Mouse (Mus musculus): Measurements from ENCODE around the gene Tmem165. TPM values are rescaled to one million over a fixed set of nuclear protein-coding genes. Genes with fewer than 3 reads are reported as not detected.

Gene Tmem165
- polyA plus RNA-seq, 1 experiment from 2014 or later = 110 TPM

Other genes with a start within 250 kb of the Tmem165 start
- gene Kdr, start 205.4 kb upstream of the Tmem165 start, polyA plus RNA-seq (2015; fragmentation: Nextera tagmentation; extraction: Ambion mirVana) = 55.3 and 60.7 TPM in 2 replicates
- gene Srd5a3, start 43.6 kb upstream of the Tmem165 start, polyA plus RNA-seq (2015; fragmentation: Nextera tagmentation; extraction: Ambion mirVana) = 45.4 and 49.6 TPM in 2 replicates
- 11.7 and 13.5 TPM in 2 replicates for gene Clock, start 120.9 kb downstream of the Tmem165 start, polyA plus RNA-seq (2015; fragmentation: Nextera tagmentation; extraction: Ambion mirVana)
- gene Pdcl2, start 147.3 kb downstream of the Tmem165 start, polyA plus RNA-seq (2015; fragmentation: Nextera tagmentation; extraction: Ambion mirVana) = not detected in 2 replicates
- 0.19 and 0.26 TPM in 2 replicates for gene Nmu, start 179.9 kb downstream of the Tmem165 start, polyA plus RNA-seq (2015; fragmentation: Nextera tagmentation; extraction: Ambion mirVana)